Mouse (Mus musculus): ENCODE measurements around the gene Kcnh5.

GRCm38 (mm10) chr12:75153076-75153568 is 24.0 kb downstream of the Kcnh5 start:
- TF ChIP-seq POLR2A (IDR thresholded peaks at IDR 0.05; ENCODE audit: control insufficient read depth, low read depth, low read length), result no peak
- TF ChIP-seq CTCF (IDR thresholded peaks at IDR 0.05; ENCODE audit: control insufficient read depth, insufficient read depth, insufficient replicate concordance, low read depth, low read length), result no peak

Data from testis, adult 2 months (tissue).